Mouse (Mus musculus): ENCODE measurements around the gene Tbrg4. TPM values are rescaled to one million over a fixed set of nuclear protein-coding genes. Genes with fewer than 3 reads are reported as not detected.
A peak's percentile ranks its signal among the peaks of the same experiment; 100 is the strongest.

Gene Tbrg4
- total and polyA plus RNA-seq, 3 experiments: 192 to 756 (median 278) TPM

GRCm38 (mm10) chr11:6596205-6596604 lies 29.7 kb downstream of the Tbrg4 start:
- DNase-seq (ENCODE audit: low read depth, low spot score): no peak
- Histone ChIP-seq H3K27ac (ENCODE audit: control insufficient read depth, low read depth, low read length) (no peak overlapping the region), H3K4me1 (ENCODE audit: control insufficient read depth in 1 of 2, insufficient read depth in 2 of 2, low read length in 2 of 2) (peaks cover 0 to 3% of the 10 kb centered on the region in 2 experiments; a peak in 1 of 4 replicates), H3K79me2 (ENCODE audit: control insufficient read depth, insufficient read depth, low read length, poor library complexity) (no peaks in the 10 kb centered on the region), H3K27me3 (ENCODE audit: control insufficient read depth in 1 of 2, insufficient read depth in 2 of 2, low read length in 2 of 2) (no peaks in the 10 kb centered on the region), H3K36me3 (ENCODE audit: control insufficient read depth in 1 of 2, insufficient read depth in 2 of 2, low read length in 2 of 2) (peaks cover under 1 to 16% of the 10 kb centered on the region in 2 experiments; a peak in 3 of 4 replicates), H3K4me3 (ENCODE audit: control insufficient read depth in 1 of 2, insufficient read depth in 1 of 2, low read depth in 2 of 2, low read length in 2 of 2) (no peak overlapping the region), H3K9me3 (replicated peaks; ENCODE audit: insufficient read depth, low read length) (no peaks in the 10 kb centered on the region), H3K9ac (ENCODE audit: control insufficient read depth, low read depth, low read length, poor library complexity, severe bottlenecking) (no peak overlapping the region)
- no peak for TF ChIP-seq BHLHE40 (IDR thresholded peaks at IDR 0.05; ENCODE audit: borderline replicate concordance, low read depth, low read length)
- no peak for TF ChIP-seq MAFK (IDR thresholded peaks at IDR 0.05; ENCODE audit: borderline replicate concordance, low read depth, low read length)
- TF ChIP-seq KAT2A (conservative IDR thresholded peaks at IDR 0.05; ENCODE audit: low read depth, low read length): no peak
- no peak for TF ChIP-seq TCF12 (IDR thresholded peaks at IDR 0.05; ENCODE audit: low read depth, low read length)

- peak overlapping the region; percentile 38 for H3K27ac ChIP-seq (ENCODE audit: control insufficient read depth, low read depth, low read length)
- H3K79me2 ChIP-seq (ENCODE audit: control insufficient read depth, insufficient read depth, low read length, poor library complexity): no peaks in the 10 kb centered on the region
- H3K27me3 ChIP-seq (ENCODE audit: control insufficient read depth in 1 of 2, insufficient read depth in 2 of 2, low read length in 2 of 2): no peaks in the 10 kb centered on the region
- peaks cover 6 to 18% of the 10 kb centered on the region in 2 experiments for H3K36me3 ChIP-seq (ENCODE audit: control insufficient read depth in 1 of 2, insufficient read depth in 2 of 2, low read length in 2 of 2)
- no peak for DNase-seq (ENCODE audit: low read depth, low spot score)
- peaks cover 0 to 8% of the 10 kb centered on the region in 2 experiments; a peak in 3 of 4 replicates for H3K4me1 ChIP-seq (ENCODE audit: control insufficient read depth in 1 of 2, insufficient read depth in 2 of 2, low read length in 2 of 2)
- no peak overlapping the region for H3K4me3 ChIP-seq (ENCODE audit: control insufficient read depth in 1 of 2, insufficient read depth in 1 of 2, low read depth in 2 of 2, low read length in 2 of 2)
- no peak overlapping the region for H3K9ac ChIP-seq (ENCODE audit: control insufficient read depth, low read depth, low read length, poor library complexity, severe bottlenecking)
- TF ChIP-seq MXI1 (IDR thresholded peaks at IDR 0.05; ENCODE audit: low read depth, low read length) (no peak), CHD2 (IDR thresholded peaks at IDR 0.05; ENCODE audit: low read length) (no peak), RCOR1 (IDR thresholded peaks at IDR 0.05; ENCODE audit: low read depth, low read length) (no peak), MAZ (IDR thresholded peaks at IDR 0.05; ENCODE audit: low read depth, low read length) (no peak), NELFE (IDR thresholded peaks at IDR 0.05; ENCODE audit: low read depth, low read length) (no peak), USF2 (IDR thresholded peaks at IDR 0.05; ENCODE audit: borderline replicate concordance in 1 of 2, insufficient read depth in 1 of 2, low read depth in 1 of 2, low read length in 2 of 2) (no peak), TCF12 (IDR thresholded peaks at IDR 0.05; ENCODE audit: low read depth, low read length) (0 out of 2 replicates have a peak, but pooled peaks have one; percentile 14), CTCF (IDR thresholded peaks at IDR 0.05 in 2 of 3, conservative IDR thresholded peaks at IDR 0.05 in 1 of 3; ENCODE audit: control insufficient read depth in 1 of 3, insufficient read depth in 1 of 3, low read depth in 2 of 3, low read length in 3 of 3, poor library complexity in 1 of 3, severe bottlenecking in 1 of 3) (no peak), SIN3A (IDR thresholded peaks at IDR 0.05; ENCODE audit: low read length) (no peak), TAL1 (IDR thresholded peaks at IDR 0.05; ENCODE audit: low read length) (no peak), POLR2AphosphoS5 (IDR thresholded peaks at IDR 0.05; ENCODE audit: borderline replicate concordance, low read depth, low read length) (no peak), BHLHE40 (IDR thresholded peaks at IDR 0.05; ENCODE audit: borderline replicate concordance, low read depth, low read length) (no peak), EP300 (IDR thresholded peaks at IDR 0.05; ENCODE audit: low read depth in 1 of 2, low read length in 2 of 2) (peak in 1 of 2 experiments; percentile 33; a peak in 2 of 4 replicates)
- H3K9me3 ChIP-seq (replicated peaks; ENCODE audit: insufficient read depth, low read length): no peaks in the 10 kb centered on the region
These were observed 30.5 kb downstream of the Tbrg4 start for GRCm38 (mm10) chr11:6595339-6595738.
